Mouse (Mus musculus) kidney, postnatal 14 days (tissue): ENCODE results near the gene Fcgr3.

ENCODE experiments used
- DNase-seq: peaks from one replicate; pipeline ENCODE4 v3.0.0; 2022; ENCODE audit warnings: mixed read lengths

The Fcgr3 gene

DNA sequence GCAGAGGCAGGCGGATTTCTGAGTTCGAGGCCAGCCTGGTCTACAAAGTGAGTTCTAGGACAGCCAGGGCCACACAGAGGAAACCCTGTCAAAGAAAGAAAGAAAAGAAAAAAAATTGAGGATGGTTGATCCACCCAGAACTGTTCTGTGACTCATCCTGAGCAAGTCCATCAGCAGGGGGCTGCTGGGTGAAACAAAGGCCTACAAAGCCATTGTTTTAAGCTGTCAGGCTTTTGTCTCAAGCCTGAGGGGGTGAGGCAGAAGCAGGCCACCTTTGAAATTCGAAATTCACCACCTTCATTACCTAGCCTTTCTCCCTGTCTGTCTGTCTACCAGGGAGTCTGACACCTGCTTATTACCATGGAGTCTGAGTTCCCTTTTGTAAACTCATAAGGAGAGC is 18.2 kb downstream of the Fcgr3 start:
- no peak for DNase-seq

DNA sequence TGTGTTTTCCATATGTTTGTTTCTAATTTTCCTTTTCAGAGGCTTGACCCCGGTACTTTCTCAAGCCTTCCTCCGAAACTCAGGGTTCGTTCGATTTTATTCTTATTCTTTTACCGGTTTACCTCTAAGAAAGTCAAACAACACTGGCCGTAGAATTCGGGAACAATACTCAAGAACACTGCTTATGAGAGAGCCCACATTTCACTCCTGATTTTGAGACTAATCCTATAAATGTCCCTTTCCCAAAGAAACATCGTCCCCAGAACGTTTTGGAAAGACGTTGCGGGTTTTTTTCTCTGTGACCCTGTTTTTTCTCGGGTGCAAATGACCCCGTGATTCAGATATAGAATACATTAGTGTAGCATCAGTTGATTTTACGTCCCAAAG is 19.7 kb downstream of the Fcgr3 start:
- no peak for DNase-seq

DNA sequence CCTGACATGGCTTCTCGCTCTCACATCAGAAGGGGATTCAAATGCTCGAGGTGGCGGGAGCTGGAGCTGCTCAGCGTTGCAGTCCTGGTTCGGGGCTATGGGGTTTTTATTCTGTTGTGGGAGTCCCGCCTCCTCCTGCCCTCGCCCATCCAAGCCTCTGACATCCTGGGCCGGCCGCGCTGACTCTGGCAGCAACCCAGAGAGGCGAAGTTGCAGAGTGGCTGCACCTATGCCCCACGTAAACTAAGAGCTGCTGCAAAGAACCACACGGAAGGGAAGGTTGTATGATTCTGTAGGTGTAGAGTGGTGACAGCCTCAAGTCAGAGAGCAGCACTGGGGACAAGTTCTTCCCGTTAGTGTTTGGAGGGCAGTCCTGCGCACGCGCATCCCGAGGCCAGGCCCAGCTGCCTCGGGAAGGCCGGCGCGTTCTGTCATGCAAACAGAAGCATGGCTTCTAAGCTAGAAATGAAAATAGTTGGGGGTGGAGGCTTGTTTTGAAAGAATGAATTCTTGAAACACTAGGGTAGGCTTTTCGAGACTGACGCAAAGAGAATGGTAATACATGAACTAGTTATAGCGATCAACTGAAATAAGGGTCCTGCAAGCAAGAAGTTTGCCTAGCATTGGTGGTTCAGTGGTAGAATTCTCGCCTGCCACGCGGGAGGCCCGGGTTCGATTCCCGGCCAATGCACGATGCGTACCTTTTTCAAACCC is 20.2 kb downstream of the Fcgr3 start:
- peak; percentile 92 for DNase-seq

DNA sequence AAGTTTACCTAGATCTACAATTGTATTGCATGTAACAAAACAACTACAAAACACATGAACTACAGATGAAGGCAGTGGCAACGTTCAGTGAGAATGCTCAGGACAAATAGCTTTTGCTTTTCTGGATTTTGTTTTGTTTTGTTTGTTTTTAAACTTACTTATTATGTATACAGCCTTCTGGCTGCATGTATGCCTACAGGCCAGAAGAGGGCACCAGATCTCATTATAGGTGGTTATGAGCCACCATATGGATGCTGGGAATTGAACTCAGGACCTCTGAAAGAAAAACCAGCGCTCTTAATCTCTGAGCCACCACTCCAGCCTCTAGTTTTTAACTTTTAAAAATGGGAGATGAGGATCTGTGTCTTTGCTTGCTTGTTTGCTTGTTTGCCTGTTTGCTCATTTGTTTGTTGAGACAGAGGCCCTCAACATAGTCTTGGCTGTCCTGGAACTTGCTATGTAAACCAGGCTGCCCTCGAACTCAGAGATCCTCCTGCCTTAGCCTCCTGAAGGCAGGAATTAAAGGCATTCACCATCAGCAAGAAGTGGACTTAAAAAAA is 21.1 kb downstream of the Fcgr3 start:
- DNase-seq: no peak

GRCm38 (mm10) chr1:171039880-171040279 is 24.9 kb downstream of the Fcgr3 start:
- DNase-seq: no peak

DNA sequence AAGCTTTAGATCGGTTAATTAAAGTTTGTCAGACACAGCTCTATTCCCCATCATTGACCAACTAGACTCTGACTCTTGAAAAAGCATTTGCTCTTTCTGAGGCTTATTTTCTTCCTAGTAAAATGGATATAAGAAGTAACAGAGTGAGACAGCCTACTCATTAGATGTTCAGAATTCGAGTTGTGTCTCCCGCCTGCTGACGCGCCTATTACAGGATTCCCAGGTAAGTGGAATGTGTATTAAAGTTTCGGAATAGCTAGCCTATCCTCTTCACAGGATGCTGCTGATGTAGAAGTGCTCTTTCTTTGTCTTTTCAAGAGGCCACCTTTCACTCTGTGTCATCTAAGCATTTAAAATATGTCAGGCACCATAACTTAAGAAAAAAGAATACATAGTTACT is 25.6 kb downstream of the Fcgr3 start:
- DNase-seq: no peak

- peak; percentile 88 for DNase-seq
These were observed 26.6 kb downstream of the Fcgr3 start for GRCm38 (mm10) chr1:171037861-171038721.

DNA sequence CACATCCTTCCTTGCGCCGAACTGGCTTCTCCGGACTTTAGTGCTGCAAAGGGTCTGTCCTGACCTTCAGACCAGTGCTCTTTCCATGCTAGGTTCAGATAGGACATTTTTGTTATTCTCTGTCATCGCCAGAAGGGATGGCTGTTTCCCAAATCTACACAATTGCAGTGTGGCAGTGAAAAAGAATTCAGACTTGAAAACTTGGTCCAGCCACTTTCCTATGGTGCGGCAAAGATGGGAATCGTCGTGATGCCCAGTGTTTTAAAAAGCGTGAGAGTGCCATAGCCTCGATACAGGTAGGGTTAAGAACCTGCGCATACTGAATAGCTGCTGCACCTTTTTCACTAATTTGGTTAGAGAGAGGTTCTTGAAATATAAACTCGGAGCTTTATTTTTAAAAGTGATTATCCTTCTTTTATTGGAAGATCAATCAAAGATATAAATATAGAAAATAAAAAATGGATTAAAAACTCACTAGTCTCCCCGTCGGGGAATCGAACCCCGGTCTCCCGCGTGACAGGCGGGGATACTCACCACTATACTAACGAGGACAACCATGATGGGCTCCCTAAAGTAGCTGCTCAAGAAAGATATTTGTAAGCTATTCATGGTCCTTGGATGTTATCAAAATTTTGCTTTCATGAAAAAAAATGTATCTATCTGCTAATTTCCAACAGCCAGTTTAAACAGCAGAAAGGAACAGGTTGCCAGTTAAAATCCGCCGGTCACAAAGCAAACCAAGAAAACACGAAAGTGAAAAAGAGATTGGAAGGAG is 28.0 kb downstream of the Fcgr3 start:
- DNase-seq: peak; percentile 72

- no peak for DNase-seq
These were observed 29.1 kb downstream of the Fcgr3 start for GRCm38 (mm10) chr1:171035611-171036010.

GRCm38 (mm10) chr1:171034201-171034600 is 30.5 kb downstream of the Fcgr3 start:
- DNase-seq: no peak

DNA sequence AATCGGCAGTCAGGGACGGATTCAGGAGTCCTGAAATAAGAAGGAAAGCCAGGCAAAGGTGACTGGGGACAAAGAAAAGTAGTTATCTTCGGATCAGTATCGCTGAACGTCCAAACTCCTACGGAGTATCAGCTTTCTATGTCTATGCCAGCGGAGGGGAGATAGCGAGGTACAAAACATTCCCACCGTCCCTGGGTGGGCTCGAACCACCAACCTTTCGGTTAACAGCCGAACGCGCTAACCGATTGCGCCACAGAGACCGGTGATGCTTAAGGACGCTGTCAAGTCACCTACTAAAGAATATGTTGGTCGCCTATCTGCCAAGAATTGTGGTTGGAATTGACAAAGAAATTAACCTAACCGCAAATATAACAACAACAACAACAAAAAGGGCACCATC is 31.0 kb downstream of the Fcgr3 start:
- DNase-seq: peak; percentile 88

- DNase-seq: peak; percentile 8
These were observed 31.5 kb downstream of the Fcgr3 start for GRCm38 (mm10) chr1:171033196-171033595.

DNA sequence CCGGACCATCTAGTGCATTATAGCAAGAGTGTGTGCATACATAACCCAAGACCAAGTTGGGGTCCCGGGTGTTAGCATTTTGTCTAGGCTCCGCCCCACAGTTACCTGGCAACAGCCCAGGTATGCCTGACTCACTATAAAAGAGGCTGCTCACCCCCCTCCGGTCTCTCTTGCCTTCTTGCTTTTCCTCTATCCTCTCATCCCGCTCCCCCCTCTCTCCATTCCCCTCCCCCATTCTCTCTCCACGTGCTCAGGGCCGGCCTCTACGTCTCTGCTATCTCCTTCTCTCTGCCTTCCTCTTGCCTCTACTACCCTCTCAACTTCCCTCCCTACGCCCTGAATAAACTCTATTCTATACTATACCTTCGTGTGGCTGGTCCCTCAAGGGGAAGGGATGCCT is 32.0 kb downstream of the Fcgr3 start:
- no peak for DNase-seq

GRCm38 (mm10) chr1:171031752-171032151 is 33.0 kb downstream of the Fcgr3 start:
- DNase-seq: no peak

DNA sequence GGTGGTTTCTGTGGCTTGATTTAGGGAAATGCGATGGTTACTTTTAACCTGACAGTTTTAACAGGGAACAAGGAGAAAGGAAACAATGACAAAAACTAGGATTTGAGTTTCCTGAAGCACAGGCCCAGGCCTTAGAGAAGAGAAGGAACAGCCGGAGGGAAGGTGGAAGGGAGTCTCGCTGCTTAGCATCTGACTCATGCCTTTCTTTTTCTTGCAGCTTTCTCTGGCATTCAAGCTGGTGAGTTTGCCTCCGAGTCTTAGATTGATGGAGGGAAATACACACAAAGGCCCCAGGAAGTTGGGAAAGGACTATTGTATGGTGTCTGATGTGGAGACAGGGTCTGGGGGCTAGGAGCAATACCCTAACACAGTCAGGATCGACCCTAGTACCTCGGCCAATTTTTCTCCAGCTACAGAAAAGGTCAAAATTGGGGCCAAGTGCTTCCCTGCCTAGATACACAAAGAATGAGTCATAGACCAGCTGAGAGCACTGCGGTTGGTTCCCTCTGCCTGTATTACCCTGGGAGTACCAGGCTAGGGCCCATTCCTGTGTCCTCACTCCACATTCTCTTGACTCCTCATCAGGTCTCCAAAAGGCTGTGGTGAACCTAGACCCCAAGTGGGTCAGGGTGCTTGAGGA is 45.3 kb downstream of the Fcgr3 start:
- DNase-seq: no peak

GRCm38 (mm10) chr1:171018737-171019136 is 46.0 kb downstream of the Fcgr3 start, which contains the start of gene Fcgr4:
TSS of gene Fcgr4 (plus strand) at chr1:171018920.
- no peak for DNase-seq

DNA sequence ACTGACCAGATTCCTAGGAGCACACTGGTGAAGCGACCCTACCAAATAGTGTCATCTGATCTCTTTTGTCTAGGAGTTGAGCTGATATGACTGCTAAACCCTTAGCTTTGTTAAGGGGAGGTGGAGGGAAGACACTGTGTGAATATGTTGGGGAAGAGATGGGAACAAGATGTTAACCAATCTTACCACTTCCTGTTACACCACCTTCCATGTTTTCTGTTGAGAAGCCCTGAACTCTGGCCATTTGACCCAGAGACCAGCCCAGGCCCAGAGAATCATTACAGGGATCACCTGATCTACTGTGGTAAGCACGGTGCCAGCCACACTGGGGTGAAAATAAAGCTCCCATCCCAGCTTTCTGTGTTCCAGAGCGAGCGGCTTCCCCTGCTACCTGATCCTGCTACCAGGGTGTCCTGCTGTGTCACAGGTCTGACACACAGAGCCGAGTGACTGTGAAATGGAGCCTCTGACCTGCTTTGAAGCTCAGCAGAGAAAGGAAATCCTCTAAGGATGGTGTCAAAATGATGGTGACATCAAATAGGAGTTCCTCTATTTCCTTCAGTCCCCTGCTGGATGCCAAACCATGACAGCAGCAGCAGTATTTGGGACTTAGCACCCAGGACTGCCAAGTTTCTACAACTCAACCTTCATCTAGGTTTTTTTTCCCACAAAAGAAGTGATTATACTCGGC is 47.1 kb downstream of the Fcgr3 start:
- no peak for DNase-seq

DNA sequence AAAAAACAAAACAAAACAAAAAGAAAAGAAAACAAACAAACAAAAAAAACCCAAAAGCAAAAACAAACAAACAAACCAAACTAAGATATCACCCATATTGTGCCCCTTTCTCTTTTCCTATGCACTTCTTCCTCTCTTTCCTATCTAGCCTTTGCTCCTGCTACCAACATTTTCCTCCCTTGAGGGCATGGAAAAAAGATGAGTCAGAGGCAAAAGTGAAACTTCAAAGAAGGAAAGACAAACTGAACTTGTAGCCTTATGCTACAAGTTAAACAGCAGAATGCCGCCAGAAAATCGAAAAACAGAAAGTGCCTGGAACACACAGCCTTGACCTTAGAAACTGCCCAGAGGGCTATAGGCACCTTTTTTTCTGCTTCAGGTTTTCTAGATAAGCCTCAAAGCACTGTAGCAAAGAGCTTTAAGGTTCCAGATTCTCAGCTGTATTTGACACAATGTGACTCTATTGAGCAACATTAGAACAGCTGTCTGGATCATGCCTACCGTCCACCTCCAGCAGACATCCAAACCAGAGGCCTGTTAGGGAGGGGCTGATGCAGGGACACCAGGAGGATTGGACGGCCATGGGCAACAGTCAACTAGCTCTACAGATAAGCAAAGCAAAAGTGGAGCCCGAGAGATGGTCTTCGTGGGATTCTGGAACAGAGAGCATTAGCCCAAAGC is 47.9 kb downstream of the Fcgr3 start:
- DNase-seq: no peak

- no peak for DNase-seq
These were observed 53.0 kb downstream of the Fcgr3 start for GRCm38 (mm10) chr1:171011733-171012132.

GRCm38 (mm10) chr1:171006905-171007304 is 57.8 kb downstream of the Fcgr3 start:
- no peak for DNase-seq

GRCm38 (mm10) chr1:171006335-171006734 is 58.4 kb downstream of the Fcgr3 start:
- DNase-seq: no peak
